ENCODE assay signal across 8 mouse cellular contexts in genomic region chrX:10993005-10993377, GRCm38 (mm10).
DNase-seq lines count a peak whose midpoint lies in the region; ATAC-seq lines count a peak whose summit lies in the region.

No protein-coding gene starts in this region.

- DNase-seq in layer of hippocampus, adult 9-11 months, result peak; percentile 8
- DNase-seq in layer of hippocampus, adult 18-20 months (ENCODE audit: low spot score in 2 of 2), result no peak
- peak; percentile 1 to 3 for DNase-seq in cerebellum, postnatal 36 days
- DNase-seq in left cerebral cortex, postnatal 4 days, result peak; percentile 50
- DNase-seq in neural tube, embryonic 11.5 days (ENCODE audit: low spot score), result peak; percentile 19
- DNase-seq in frontal cortex, postnatal 10 days (ENCODE audit: low spot score in 2 of 2), result no peak

- H3K36me3 ChIP-seq in heart, embryonic 15.5 days, result no peaks in the 10 kb centered on the region
- no peaks in the 10 kb centered on the region for H3K36me3 ChIP-seq in neural tube, embryonic 11.5 days (ENCODE audit: control insufficient read depth, insufficient read depth, low read length)

- no peaks in the 10 kb centered on the region for H3K9me3 ChIP-seq in heart, embryonic 15.5 days (replicated peaks)
- H3K9me3 ChIP-seq in neural tube, embryonic 11.5 days (ENCODE audit: control insufficient read depth, low read length), result no peaks in the 10 kb centered on the region

- peaks cover 4% of the 10 kb centered on the region; the same call in 1 of the 2 replicates for H3K4me1 ChIP-seq in heart, embryonic 15.5 days (replicated peaks)
- peaks cover 6% of the 10 kb centered on the region; the same call in 1 of the 2 replicates for H3K4me1 ChIP-seq in neural tube, embryonic 11.5 days (ENCODE audit: control insufficient read depth, insufficient read depth, low read length)

- H3K4me3 ChIP-seq in heart, embryonic 15.5 days, result peak overlapping the region; percentile 34
- no peak overlapping the region for H3K4me3 ChIP-seq in neural tube, embryonic 11.5 days (ENCODE audit: low read depth, low read length)

- intact Hi-C loops in left cerebral cortex, postnatal 4 days (cut with DNase I), result no loop called here

- peak overlapping the region; percentile 68 for H3K4me2 ChIP-seq in heart, embryonic 15.5 days
- peak overlapping the region; percentile 40 for H3K4me2 ChIP-seq in neural tube, embryonic 11.5 days (ENCODE audit: low read depth)

- H3K27me3 ChIP-seq in heart, embryonic 15.5 days, result no peaks in the 10 kb centered on the region
- no peaks in the 10 kb centered on the region for H3K27me3 ChIP-seq in neural tube, embryonic 11.5 days (ENCODE audit: control insufficient read depth, insufficient read depth, low read length)

- 0 out of 2 replicates have a peak overlapping the region, but pooled peaks have one; percentile 42 for H3K27ac ChIP-seq in heart, embryonic 15.5 days
- H3K27ac ChIP-seq in neural tube, embryonic 11.5 days (ENCODE audit: low read depth, low read length), result 0 out of 2 replicates have a peak overlapping the region, but pooled peaks have one; percentile 8

- H3K9ac ChIP-seq in heart, embryonic 15.5 days, result peak overlapping the region; percentile 36; the same call in 1 of the 2 replicates
- H3K9ac ChIP-seq in neural tube, embryonic 11.5 days (ENCODE audit: low read length), result no peak overlapping the region

- 29% methylated on average over 6 of the region's 6 CpGs for WGBS in heart, embryonic 15.5 days
- 29% methylated on average over 6 of the region's 6 CpGs for WGBS in neural tube, embryonic 11.5 days

- no peak for ATAC-seq in heart, embryonic 15.5 days (replicated peaks; ENCODE audit: insufficient number of reproducible peaks, insufficient read depth, low FRiP score, low read depth)
- ATAC-seq in neural tube, embryonic 11.5 days (ENCODE audit: insufficient read depth, low FRiP score, low TSS enrichment), result peak; percentile 29; the same call in 1 of the 2 replicates
- ATAC-seq in CD4-positive, CD25-positive, alpha-beta regulatory T cell, adult 4 months, result no peak

Comparison
In these comparisons a context has a peak if more than half of its experiments do, and no peak if none do; other contexts are left out.
1. DNase-seq: peak in layer of hippocampus, adult 9-11 months (single experiment), cerebellum, postnatal 36 days (2 of 2), left cerebral cortex, postnatal 4 days (single experiment) and neural tube, embryonic 11.5 days (single experiment); none in layer of hippocampus, adult 18-20 months (0 of 2) and frontal cortex, postnatal 10 days (0 of 2).